Mouse (Mus musculus) intestine, embryonic 15.5 days (tissue): ENCODE results near the gene Cep104. TPM values are rescaled to one million over a fixed set of nuclear protein-coding genes. Genes with fewer than 3 reads are reported as not detected.

Experiments used
- ATAC-seq: fragments of 200-750 bp; cut with Nextera tagmentation; 2 replicates; pipeline ENCODE4 v1.8.0; 2017; ENCODE audit warnings: moderate TSS enrichment, moderate library complexity
- H3K27ac ChIP-seq: fragments of 300-500 bp; sonication (generic); 2 replicates; pipeline ENCODE4 v1.5.1; 2015; ENCODE audit warnings: mild to moderate bottlenecking, inconsistent platforms
- H3K27me3 ChIP-seq: fragments of 300-500 bp; sonication (generic); replicated peaks from 2 replicates; pipeline ENCODE4 v1.6.1; 2015; ENCODE audit warnings: inconsistent platforms
- H3K36me3 ChIP-seq: fragments of 300-500 bp; sonication (generic); 2 replicates; pipeline ENCODE4 v1.6.1; 2015; ENCODE audit warnings: inconsistent platforms
- H3K4me1 ChIP-seq: fragments of 300-500 bp; sonication (generic); replicated peaks from 2 replicates; pipeline ENCODE4 v1.6.1; 2015; ENCODE audit warnings: inconsistent platforms
- H3K4me2 ChIP-seq: fragments of 300-500 bp; sonication (generic); replicated peaks from 2 replicates; pipeline ENCODE4 v1.6.1; 2015; ENCODE audit warnings: mild to moderate bottlenecking, inconsistent platforms
- H3K4me3 ChIP-seq: fragments of 300-500 bp; sonication (generic); replicated peaks from 2 replicates; pipeline ENCODE4 v1.5.1; 2015; ENCODE audit warnings: inconsistent platforms
- H3K9ac ChIP-seq: fragments of 300-500 bp; sonication (generic); 2 replicates; pipeline ENCODE4 v1.6.1; 2015; ENCODE audit warnings: inconsistent platforms
- H3K9me3 ChIP-seq: fragments of 300-500 bp; sonication (generic); 2 replicates; pipeline ENCODE4 v1.6.1; 2016; ENCODE audit warnings: inconsistent platforms
- WGBS: fragments of 180-500 bp; shearing (Covaris S2); methylation state at CpG from one replicate; pipeline ENCODE4 v1.1.7; 2015; 5-methylcytosine and 5-hydroxymethylcytosine counted together
- polyA plus RNA-seq: library from polyadenylated mRNA; unstranded; fragments of >200 nt; fragmentation: Nextera tagmentation; extraction: Ambion mirVana; gene quantifications from 2 replicates; pipeline ENCODE4 v1.2.1, GENCODE M21; 2015

Gene Cep104
- polyA plus RNA-seq, 1 experiment from 2014 or later = 10.8 TPM

- no peak overlapping the region for H3K4me2 ChIP-seq
- no peak overlapping the region for H3K9ac ChIP-seq
- H3K36me3 ChIP-seq = peaks cover 16% of the 10 kb centered on the region; the same call in 1 of the 2 replicates
- no peak overlapping the region for H3K4me3 ChIP-seq
- no peak overlapping the region for H3K27ac ChIP-seq
- H3K4me1 ChIP-seq = no peaks in the 10 kb centered on the region
- H3K9me3 ChIP-seq = no peaks in the 10 kb centered on the region
- 95% methylated on average over 5 of the region's 5 CpGs for WGBS
- no peak for ATAC-seq
- H3K27me3 ChIP-seq = no peaks in the 10 kb centered on the region
Observed at GRCm38 (mm10) chr4:154005488-154005887, 30.5 kb downstream of the Cep104 start.

- peaks cover 2% of the 10 kb centered on the region; the same call in 1 of the 2 replicates for H3K4me1 ChIP-seq
- peaks cover 16% of the 10 kb centered on the region; the same call in 1 of the 2 replicates for H3K36me3 ChIP-seq
- no peak for ATAC-seq
- WGBS = 94% methylated on average over 6 of the region's 6 CpGs
- no peaks in the 10 kb centered on the region for H3K9me3 ChIP-seq
- H3K4me2 ChIP-seq = no peak overlapping the region
- no peak overlapping the region for H3K9ac ChIP-seq
- H3K27ac ChIP-seq = no peak overlapping the region
- no peaks in the 10 kb centered on the region for H3K27me3 ChIP-seq
- no peak overlapping the region for H3K4me3 ChIP-seq
Observed at GRCm38 (mm10) chr4:154006264-154006663, 31.3 kb downstream of the Cep104 start.

- Histone ChIP-seq H3K27me3 (no peaks in the 10 kb centered on the region), H3K9me3 (no peaks in the 10 kb centered on the region), H3K4me2 (no peak overlapping the region), H3K4me1 (peaks cover 6% of the 10 kb centered on the region), H3K36me3 (0 out of 2 replicates have a peak, but pooled peaks cover 10% of the 10 kb centered on the region), H3K9ac (no peak overlapping the region), H3K4me3 (no peak overlapping the region), H3K27ac (no peak overlapping the region)
- ATAC-seq = no peak
- WGBS = 68% methylated on average over 4 of the region's 4 CpGs
Observed at GRCm38 (mm10) chr4:154007759-154008158, 32.8 kb downstream of the Cep104 start.

GRCm38 (mm10) chr4:154010907-154011645 lies 36.1 kb downstream of the Cep104 start:
- H3K36me3 ChIP-seq = peaks cover 13% of the 10 kb centered on the region
- H3K4me3 ChIP-seq = peak overlapping the region; percentile 99
- H3K4me1 ChIP-seq = peaks cover 17% of the 10 kb centered on the region
- peak; percentile 64 for ATAC-seq
- WGBS = 29% methylated on average over 13 of the region's 13 CpGs
- H3K4me2 ChIP-seq = peak overlapping the region; percentile 90
- H3K27me3 ChIP-seq = no peaks in the 10 kb centered on the region
- H3K9me3 ChIP-seq = no peaks in the 10 kb centered on the region
- 0 out of 2 replicates have a peak overlapping the region, but pooled peaks have one; percentile 18 for H3K27ac ChIP-seq
- H3K9ac ChIP-seq = peak overlapping the region; percentile 90

GRCm38 (mm10) chr4:154011646-154012089 lies 36.7 kb downstream of the Cep104 start, which contains the start of gene Lrrc47:
Gene Lrrc47, plus strand, starts transcription at chr4:154011731.
- ATAC-seq = peak; percentile 97
- Histone ChIP-seq H3K9me3 (no peaks in the 10 kb centered on the region), H3K4me3 (peak within 1 kb of the TSS; percentile 99), H3K36me3 (peaks cover 12% of the 10 kb centered on the region), H3K27me3 (no peaks in the 10 kb centered on the region), H3K4me1 (peaks cover 17% of the 10 kb centered on the region), H3K4me2 (peak within 1 kb of the TSS; percentile 90), H3K9ac (peak within 1 kb of the TSS; percentile 90), H3K27ac (peak within 1 kb of the TSS; percentile 37; the same call in 1 of the 2 replicates)
- under 1% methylated on average over 59 of the region's 59 CpGs for WGBS

GRCm38 (mm10) chr4:154012132-154012882 lies 37.3 kb downstream of the Cep104 start:
- Histone ChIP-seq H3K4me1 (peaks cover 17% of the 10 kb centered on the region), H3K36me3 (peaks cover 18% of the 10 kb centered on the region), H3K4me2 (peak overlapping the region; percentile 90), H3K27me3 (no peaks in the 10 kb centered on the region), H3K9me3 (no peaks in the 10 kb centered on the region), H3K9ac (peak overlapping the region; percentile 90), H3K27ac (peak overlapping the region; percentile 37; the same call in 1 of the 2 replicates), H3K4me3 (peak overlapping the region; percentile 99)
- ATAC-seq = peak; percentile 1; the same call in 1 of the 2 replicates
- WGBS = 3% methylated on average over 54 of the region's 55 CpGs

GRCm38 (mm10) chr4:154015476-154015875 lies 40.5 kb downstream of the Cep104 start:
- H3K4me3 ChIP-seq = no peak overlapping the region
- H3K27me3 ChIP-seq = no peaks in the 10 kb centered on the region
- no peak overlapping the region for H3K27ac ChIP-seq
- no peak overlapping the region for H3K9ac ChIP-seq
- no peak overlapping the region for H3K4me2 ChIP-seq
- no peaks in the 10 kb centered on the region for H3K9me3 ChIP-seq
- 92% methylated on average over 11 of the region's 11 CpGs for WGBS
- H3K36me3 ChIP-seq = peaks cover 41% of the 10 kb centered on the region
- peaks cover 17% of the 10 kb centered on the region for H3K4me1 ChIP-seq
- ATAC-seq = no peak

- ATAC-seq = no peak
- H3K4me3 ChIP-seq = no peak overlapping the region
- no peaks in the 10 kb centered on the region for H3K27me3 ChIP-seq
- peaks cover 26% of the 10 kb centered on the region for H3K4me1 ChIP-seq
- H3K9ac ChIP-seq = no peak overlapping the region
- WGBS = 67% methylated on average over 7 of the region's 7 CpGs
- no peak overlapping the region for H3K4me2 ChIP-seq
- no peaks in the 10 kb centered on the region; the same call in 1 of the 2 replicates for H3K9me3 ChIP-seq
- peaks cover 56% of the 10 kb centered on the region for H3K36me3 ChIP-seq
- no peak overlapping the region for H3K27ac ChIP-seq
Observed at GRCm38 (mm10) chr4:154019571-154019970, 44.6 kb downstream of the Cep104 start.

- no peak overlapping the region for H3K27ac ChIP-seq
- H3K9me3 ChIP-seq = no peaks in the 10 kb centered on the region; the same call in 1 of the 2 replicates
- peaks cover 39% of the 10 kb centered on the region for H3K4me1 ChIP-seq
- H3K4me3 ChIP-seq = no peak overlapping the region
- peaks cover 47% of the 10 kb centered on the region for H3K36me3 ChIP-seq
- ATAC-seq = no peak
- H3K27me3 ChIP-seq = no peaks in the 10 kb centered on the region
- no peak overlapping the region for H3K9ac ChIP-seq
- 87% methylated on average over 9 of the region's 9 CpGs for WGBS
- H3K4me2 ChIP-seq = no peak overlapping the region
Observed at GRCm38 (mm10) chr4:154021432-154021831, 46.4 kb downstream of the Cep104 start.

GRCm38 (mm10) chr4:154022407-154022806 lies 47.4 kb downstream of the Cep104 start:
- Histone ChIP-seq H3K4me1 (peaks cover 39% of the 10 kb centered on the region), H3K9me3 (no peaks in the 10 kb centered on the region; the same call in 1 of the 2 replicates), H3K4me3 (no peak overlapping the region), H3K36me3 (peaks cover 37% of the 10 kb centered on the region), H3K4me2 (0 out of 2 replicates have a peak overlapping the region, but pooled peaks have one; percentile 78), H3K27me3 (no peaks in the 10 kb centered on the region), H3K9ac (0 out of 2 replicates have a peak overlapping the region, but pooled peaks have one; percentile 8), H3K27ac (peak overlapping the region; percentile 82)
- WGBS = 72% methylated on average over 4 of the region's 4 CpGs
- no peak for ATAC-seq

- Histone ChIP-seq H3K4me2 (peak overlapping the region; percentile 78), H3K4me3 (no peak overlapping the region), H3K27me3 (no peaks in the 10 kb centered on the region), H3K36me3 (peaks cover 35% of the 10 kb centered on the region), H3K27ac (peak overlapping the region; percentile 82), H3K9ac (0 out of 2 replicates have a peak overlapping the region, but pooled peaks have one; percentile 8), H3K4me1 (peaks cover 39% of the 10 kb centered on the region), H3K9me3 (no peaks in the 10 kb centered on the region; the same call in 1 of the 2 replicates)
- WGBS = 47% methylated on average over 4 of the region's 4 CpGs
- no peak for ATAC-seq
Observed at GRCm38 (mm10) chr4:154022844-154023243, 47.9 kb downstream of the Cep104 start.
